Mouse (Mus musculus) myocyte (in vitro differentiated cells): ENCODE results near the gene Atp1a2. TPM values are rescaled to one million over a fixed set of nuclear protein-coding genes. Genes with fewer than 3 reads are reported as not detected.
A peak's percentile ranks its signal among the peaks of the same experiment; 100 is the strongest.

Experiments used
- H3K27me3 ChIP-seq: one replicate; pipeline ENCODE4 v1.6.1; 2011; ENCODE audit not compliant: control insufficient read depth, insufficient read depth, insufficient read length
- H3K36me3 ChIP-seq: one replicate; pipeline ENCODE4 v1.6.1; 2011; ENCODE audit not compliant: control insufficient read depth, insufficient read depth
- H3K4me2 ChIP-seq: one replicate; pipeline ENCODE4 v1.6.1; 2011; ENCODE audit warnings: low read depth, control low read depth
- H3K4me3 ChIP-seq: one replicate; pipeline ENCODE4 v1.5.1; 2011; ENCODE audit warnings: mild to moderate bottlenecking, control low read depth, moderate library complexity
- H3K79me2 ChIP-seq: one replicate; pipeline ENCODE4 v1.6.1; 2011; ENCODE audit not compliant: control insufficient read depth, insufficient read depth
- H3ac ChIP-seq: one replicate; pipeline ENCODE4 v1.6.1; 2011; ENCODE audit not compliant: control insufficient read depth, insufficient read length
- CEBPB ChIP-seq: IDR thresholded peaks from 2 replicates; pipeline ENCODE4 v1.6.1; 2011; ENCODE audit warnings: mild to moderate bottlenecking, moderate library complexity; ENCODE audit not compliant: poor library complexity, insufficient read depth, severe bottlenecking
- E2F4 ChIP-seq: IDR thresholded peaks from one replicate; pipeline ENCODE4 v1.6.1; 2011; ENCODE audit warnings: mild to moderate bottlenecking, control low read depth, moderate library complexity; ENCODE audit not compliant: insufficient read depth
- MAX ChIP-seq: IDR thresholded peaks from one replicate; pipeline ENCODE4 v1.6.1; 2011; ENCODE audit warnings: low read depth, mild to moderate bottlenecking, control low read depth
- MYOD1 ChIP-seq, 3 experiments: IDR thresholded peaks; one replicate each; pipeline ENCODE4 v1.6.1; 2011; ENCODE audit warnings: control low read depth in 2 of 3, low read depth in 2 of 3, mild to moderate bottlenecking in 2 of 3, moderate library complexity in 1 of 3; ENCODE audit not compliant: insufficient read length in 2 of 3, control insufficient read depth in 1 of 3
- MYOG ChIP-seq, 3 experiments: IDR thresholded peaks; one replicate each; pipeline ENCODE4 v1.6.1; 2011; ENCODE audit warnings: control low read depth in 2 of 3, low read depth in 2 of 3, mild to moderate bottlenecking in 2 of 3; ENCODE audit not compliant: insufficient read length in 2 of 3, control insufficient read depth in 1 of 3, insufficient read depth in 1 of 3
- POLR2A ChIP-seq: IDR thresholded peaks from one replicate; pipeline ENCODE4 v1.6.1; 2011; ENCODE audit warnings: low read depth, mild to moderate bottlenecking, control low read depth, moderate library complexity; ENCODE audit not compliant: insufficient read length
- POLR2AphosphoS2 ChIP-seq: IDR thresholded peaks from one replicate; pipeline ENCODE4 v1.6.1; 2011; ENCODE audit warnings: low read depth, control low read depth; ENCODE audit not compliant: insufficient read length
- REST ChIP-seq: IDR thresholded peaks from one replicate; pipeline ENCODE4 v1.6.1; 2011; ENCODE audit warnings: mild to moderate bottlenecking, control low read depth, moderate library complexity; ENCODE audit not compliant: insufficient read depth, insufficient read length
- SRF ChIP-seq: IDR thresholded peaks from one replicate; pipeline ENCODE4 v1.6.1; 2011; ENCODE audit warnings: low read depth; ENCODE audit not compliant: control insufficient read depth, insufficient read length
- TCF12 ChIP-seq: IDR thresholded peaks from one replicate; pipeline ENCODE4 v1.6.1; 2011; ENCODE audit warnings: mild to moderate bottlenecking, control low read depth; ENCODE audit not compliant: poor library complexity, insufficient read depth, severe bottlenecking
- TCF3 ChIP-seq: IDR thresholded peaks from one replicate; pipeline ENCODE4 v1.6.1; 2011; ENCODE audit warnings: low read depth, control low read depth; ENCODE audit not compliant: insufficient read length
- USF1 ChIP-seq: IDR thresholded peaks from one replicate; pipeline ENCODE4 v1.6.1; 2011; ENCODE audit warnings: low read depth, mild to moderate bottlenecking, control low read depth, moderate library complexity
- polyA plus RNA-seq: library from polyadenylated mRNA; unstranded; fragments of >200 nt; fragmentation: generic; extraction: Trizol; gene quantifications from one replicate; pipeline ENCODE4 v1.2.1, GENCODE M21; 2012; ENCODE audit warnings: missing spikeins

Gene Atp1a2
- polyA plus RNA-seq, 1 experiment: 92.9 TPM

DNA sequence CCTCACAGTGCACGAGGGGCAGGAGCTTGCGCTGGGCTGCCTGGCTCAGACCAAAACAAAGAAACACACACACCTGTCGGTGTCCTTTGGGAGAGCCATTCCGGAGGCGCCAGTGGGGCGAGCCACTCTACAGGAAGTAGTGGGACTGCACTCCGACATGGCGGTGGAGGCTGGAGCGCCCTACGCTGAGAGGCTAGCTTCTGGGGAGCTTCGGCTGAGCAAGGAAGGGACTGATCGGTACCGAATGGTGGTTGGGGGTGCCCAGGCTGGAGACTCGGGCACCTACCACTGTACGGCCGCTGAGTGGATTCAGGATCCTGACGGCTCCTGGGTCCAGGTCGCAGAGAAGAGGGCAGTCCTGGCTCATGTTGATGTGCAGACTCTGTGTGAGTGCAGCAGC is 19.6 kb upstream of the Atp1a2 start:
- TF ChIP-seq POLR2A (no peak), REST (no peak), MYOG (IDR thresholded peaks at IDR 0.05; ENCODE audit: control insufficient read depth in 1 of 3, insufficient read depth in 1 of 3, insufficient read length in 2 of 3, low read depth in 2 of 3) (no peak), MAX (no peak), TCF12 (no peak), E2F4 (no peak), USF1 (no peak), CEBPB (no peak)
- H3K79me2 ChIP-seq: no peaks in the 10 kb centered on the region
- no peak overlapping the region for H3K4me2 ChIP-seq
- H3ac ChIP-seq: no peak overlapping the region
- H3K36me3 ChIP-seq: no peaks in the 10 kb centered on the region
- no peaks in the 10 kb centered on the region for H3K27me3 ChIP-seq
- no peak overlapping the region for H3K4me3 ChIP-seq

DNA sequence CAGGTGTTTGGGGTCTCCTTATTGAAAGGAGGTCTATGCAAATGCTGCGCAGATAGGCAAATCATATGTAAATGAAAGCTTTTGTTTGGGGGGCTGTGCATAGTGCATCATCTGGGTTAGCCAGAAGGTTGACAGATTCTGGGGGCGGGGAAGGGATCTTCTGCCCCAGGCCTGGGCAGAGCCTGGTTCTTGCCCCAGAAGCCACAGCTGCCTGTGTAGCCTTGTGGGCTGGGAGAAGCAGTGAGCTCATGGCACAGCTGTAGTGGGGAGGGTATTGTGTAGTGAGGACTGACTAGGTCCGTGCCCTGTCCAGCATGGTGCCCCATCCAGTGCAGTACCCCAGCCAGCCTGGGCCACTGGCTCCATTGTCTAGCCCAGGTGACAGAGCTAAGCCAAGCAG is 17.0 kb upstream of the Atp1a2 start:
- Histone ChIP-seq H3ac (no peak overlapping the region), H3K27me3 (no peaks in the 10 kb centered on the region), H3K36me3 (no peaks in the 10 kb centered on the region), H3K4me2 (no peak overlapping the region), H3K4me3 (no peak overlapping the region), H3K79me2 (no peaks in the 10 kb centered on the region)
- TF ChIP-seq MYOG (IDR thresholded peaks at IDR 0.05; ENCODE audit: control insufficient read depth in 1 of 3, insufficient read depth in 1 of 3, insufficient read length in 2 of 3, low read depth in 2 of 3): peak in 1 of 3 experiments; percentile 46
- TF ChIP-seq MYOD1 (IDR thresholded peaks at IDR 0.05; ENCODE audit: control insufficient read depth in 1 of 3, insufficient read length in 2 of 3, low read depth in 2 of 3): peak in 2 of 3 experiments; percentile 31 to 61
- TF ChIP-seq TCF12: no peak

DNA sequence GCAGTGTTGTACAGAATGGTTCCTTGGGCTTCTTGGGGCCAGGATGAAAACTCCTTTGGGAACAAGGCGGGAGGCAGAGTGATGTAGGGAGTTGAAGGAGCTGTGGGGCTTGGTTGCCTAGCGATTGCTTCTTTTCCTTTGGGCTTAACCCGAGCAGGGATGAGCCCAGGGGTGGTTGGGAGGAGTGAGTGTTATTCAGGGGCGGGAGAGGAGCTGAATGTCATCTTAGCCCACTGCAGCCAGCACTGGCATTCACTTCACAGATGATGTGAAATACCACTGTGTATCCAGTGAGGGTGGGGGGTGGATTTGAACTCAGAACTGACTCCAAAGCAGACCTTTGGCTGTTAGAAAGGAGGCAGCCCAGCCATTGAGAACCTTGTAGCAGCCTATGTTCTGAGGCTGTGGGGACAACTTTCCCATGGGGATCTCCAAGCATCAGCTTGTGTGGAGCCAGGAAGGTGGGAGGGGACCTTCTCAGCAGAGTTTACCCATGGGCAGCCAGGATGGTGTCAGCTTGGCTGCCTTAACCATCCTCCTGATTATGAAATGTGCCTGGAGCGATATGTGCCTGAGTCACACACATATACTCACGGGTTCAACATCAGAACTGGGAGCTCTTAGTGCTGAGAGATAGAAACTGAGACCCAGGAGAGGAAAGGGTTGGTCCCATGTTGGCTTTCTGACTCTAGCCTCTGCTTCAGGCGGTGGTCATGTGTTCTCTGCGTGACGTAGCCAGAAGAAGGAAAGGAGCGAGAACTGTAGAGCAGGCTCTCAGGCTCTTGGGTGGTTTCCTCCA is 15.9 kb upstream of the Atp1a2 start:
- H3K4me2 ChIP-seq: peak overlapping the region; percentile 94
- H3K79me2 ChIP-seq: no peaks in the 10 kb centered on the region
- no peak for TF ChIP-seq CEBPB
- TF ChIP-seq MYOG (IDR thresholded peaks at IDR 0.05; ENCODE audit: control insufficient read depth in 1 of 3, insufficient read depth in 1 of 3, insufficient read length in 2 of 3, low read depth in 2 of 3): no peak
- no peak for TF ChIP-seq MAX
- no peak for TF ChIP-seq POLR2AphosphoS2
- TF ChIP-seq TCF12: no peak
- no peak for TF ChIP-seq SRF
- TF ChIP-seq MYOD1 (IDR thresholded peaks at IDR 0.05; ENCODE audit: control insufficient read depth in 1 of 3, insufficient read length in 2 of 3, low read depth in 2 of 3): no peak
- no peak for TF ChIP-seq E2F4
- TF ChIP-seq USF1: no peak
- no peak for TF ChIP-seq REST
- no peak for TF ChIP-seq TCF3
- TF ChIP-seq POLR2A: no peak
- H3K36me3 ChIP-seq: no peaks in the 10 kb centered on the region
- no peak overlapping the region for H3ac ChIP-seq
- no peaks in the 10 kb centered on the region for H3K27me3 ChIP-seq
- H3K4me3 ChIP-seq: peak overlapping the region; percentile 54

DNA sequence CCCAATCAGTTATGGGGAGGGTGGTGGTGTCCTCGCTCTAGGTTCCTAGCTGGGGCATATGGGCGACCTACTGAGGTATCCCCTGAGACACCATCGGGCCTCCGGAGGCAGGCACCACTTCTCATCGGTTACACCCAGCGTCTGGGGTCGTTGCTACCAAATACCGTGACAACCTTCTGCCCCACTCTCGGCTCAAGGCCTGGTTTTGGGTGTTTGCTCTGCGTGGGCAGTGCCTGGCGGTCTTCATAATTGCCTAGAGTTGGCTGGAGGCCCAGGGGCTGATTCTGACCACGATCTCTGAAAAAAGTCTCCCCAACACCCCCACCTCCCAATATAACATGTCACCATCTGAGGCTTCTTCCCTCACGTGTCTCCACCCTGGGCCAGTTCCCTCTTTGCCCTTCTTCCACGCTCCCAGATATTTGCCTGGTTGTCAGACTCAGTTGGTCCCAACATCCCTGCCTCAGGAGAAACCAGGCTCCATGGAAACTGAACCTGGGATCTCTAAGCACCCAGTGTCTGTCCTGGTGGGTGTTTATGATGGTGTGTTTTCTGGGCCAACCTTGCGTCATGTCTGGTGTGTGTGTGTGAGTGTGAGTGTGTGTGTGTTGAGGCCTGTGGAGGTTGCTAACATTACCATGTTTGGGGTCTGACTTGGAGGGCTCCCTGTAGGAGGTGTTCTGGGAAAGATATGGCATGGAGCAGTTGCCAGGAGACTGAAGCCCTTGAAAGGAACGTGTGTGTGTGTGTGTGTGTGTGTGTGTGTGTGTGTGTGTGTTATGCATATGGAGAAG is 15.1 kb upstream of the Atp1a2 start:
- Histone ChIP-seq H3K36me3 (no peaks in the 10 kb centered on the region), H3ac (peak overlapping the region; percentile 11), H3K4me2 (peak overlapping the region; percentile 94), H3K27me3 (no peaks in the 10 kb centered on the region), H3K79me2 (no peaks in the 10 kb centered on the region), H3K4me3 (peak overlapping the region; percentile 54)
- no peak for TF ChIP-seq SRF
- no peak for TF ChIP-seq E2F4
- no peak for TF ChIP-seq TCF12
- no peak for TF ChIP-seq TCF3
- no peak for TF ChIP-seq REST
- TF ChIP-seq POLR2A: no peak
- TF ChIP-seq CEBPB: no peak
- TF ChIP-seq MAX: no peak
- TF ChIP-seq MYOD1 (IDR thresholded peaks at IDR 0.05; ENCODE audit: control insufficient read depth in 1 of 3, insufficient read length in 2 of 3, low read depth in 2 of 3): no peak
- TF ChIP-seq USF1: no peak
- TF ChIP-seq MYOG (IDR thresholded peaks at IDR 0.05; ENCODE audit: control insufficient read depth in 1 of 3, insufficient read depth in 1 of 3, insufficient read length in 2 of 3, low read depth in 2 of 3): no peak
- TF ChIP-seq POLR2AphosphoS2: no peak
